Mouse (Mus musculus) cerebellum, adult 11-12 months (tissue): ENCODE results near the gene Gm20388.

Experiments used
- DNase-seq: peaks from one replicate; pipeline ENCODE4 v3.0.0; 2022

The Gm20388 gene

GRCm38 (mm10) chr8:120828279-120828678, 917.6 kb downstream of the Gm20388 start:
- no peak for DNase-seq

- no peak for DNase-seq
Observed at GRCm38 (mm10) chr8:120830661-120831060, 920.0 kb downstream of the Gm20388 start.

GRCm38 (mm10) chr8:120832022-120832421, 921.4 kb downstream of the Gm20388 start:
- DNase-seq = no peak

- DNase-seq = no peak
Observed at GRCm38 (mm10) chr8:120833196-120833595, 922.6 kb downstream of the Gm20388 start.

GRCm38 (mm10) chr8:120839031-120839430, 928.4 kb downstream of the Gm20388 start:
- no peak for DNase-seq

- DNase-seq = no peak
Observed at GRCm38 (mm10) chr8:120843084-120843483, 932.4 kb downstream of the Gm20388 start.

GRCm38 (mm10) chr8:120846018-120846417, 935.4 kb downstream of the Gm20388 start:
- DNase-seq = no peak

- DNase-seq = no peak
Observed at GRCm38 (mm10) chr8:120847279-120847678, 936.6 kb downstream of the Gm20388 start.

GRCm38 (mm10) chr8:120847735-120848134, 937.1 kb downstream of the Gm20388 start:
- no peak for DNase-seq

GRCm38 (mm10) chr8:120848434-120848833, 937.8 kb downstream of the Gm20388 start:
- no peak for DNase-seq

- DNase-seq = no peak
Observed at GRCm38 (mm10) chr8:120851411-120851810, 940.8 kb downstream of the Gm20388 start.

GRCm38 (mm10) chr8:120859881-120860280, 949.2 kb downstream of the Gm20388 start:
- DNase-seq = no peak

GRCm38 (mm10) chr8:120860423-120861126, 949.9 kb downstream of the Gm20388 start:
- no peak for DNase-seq

GRCm38 (mm10) chr8:120863683-120864082, 953.0 kb downstream of the Gm20388 start:
- DNase-seq = no peak

- DNase-seq = no peak
Observed at GRCm38 (mm10) chr8:120867386-120867785, 956.7 kb downstream of the Gm20388 start.

GRCm38 (mm10) chr8:120872661-120873060, 962.0 kb downstream of the Gm20388 start:
- no peak for DNase-seq

GRCm38 (mm10) chr8:120876010-120876918, 965.6 kb downstream of the Gm20388 start:
- no peak for DNase-seq

GRCm38 (mm10) chr8:120877005-120877404, 966.4 kb downstream of the Gm20388 start:
- no peak for DNase-seq

GRCm38 (mm10) chr8:120879928-120880327, 969.3 kb downstream of the Gm20388 start:
- DNase-seq = no peak

- DNase-seq = no peak
Observed at GRCm38 (mm10) chr8:120881634-120882033, 971.0 kb downstream of the Gm20388 start.

GRCm38 (mm10) chr8:120882657-120883056, 972.0 kb downstream of the Gm20388 start:
- no peak for DNase-seq

- no peak for DNase-seq
Observed at GRCm38 (mm10) chr8:120883369-120883768, 972.7 kb downstream of the Gm20388 start.

GRCm38 (mm10) chr8:120883853-120884252, 973.2 kb downstream of the Gm20388 start:
- no peak for DNase-seq

- DNase-seq = no peak
Observed at GRCm38 (mm10) chr8:120884881-120885280, 974.2 kb downstream of the Gm20388 start.
